Mouse (Mus musculus): ENCODE results near the gene Clasp1. TPM values are rescaled to one million over a fixed set of nuclear protein-coding genes. Genes with fewer than 3 reads are reported as not detected.

The Clasp1 gene
- polyA plus RNA-seq, 1 experiment = 86.3 TPM

DNA sequence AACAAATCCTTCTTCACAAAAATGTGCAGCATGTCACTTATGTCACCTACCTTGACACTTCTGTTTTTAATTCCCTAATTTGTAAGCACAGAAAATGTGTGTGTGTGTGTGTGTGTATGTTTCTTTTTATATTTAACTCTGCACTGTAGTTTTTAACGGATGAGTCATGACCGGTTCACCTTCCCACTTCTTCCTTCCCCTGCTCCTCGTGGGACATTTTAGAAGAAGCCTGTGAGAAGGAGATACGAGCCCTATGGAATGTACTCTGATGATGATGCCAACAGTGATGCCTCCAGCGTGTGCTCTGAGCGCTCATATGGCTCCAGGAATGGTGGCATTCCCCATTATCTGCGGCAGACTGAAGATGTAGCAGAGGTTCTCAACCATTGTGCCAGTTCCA, 154.0 kb downstream of the Clasp1 start:
- H3K27ac ChIP-seq (ENCODE audit: insufficient read depth, low read length) = no peak overlapping the region

DNA sequence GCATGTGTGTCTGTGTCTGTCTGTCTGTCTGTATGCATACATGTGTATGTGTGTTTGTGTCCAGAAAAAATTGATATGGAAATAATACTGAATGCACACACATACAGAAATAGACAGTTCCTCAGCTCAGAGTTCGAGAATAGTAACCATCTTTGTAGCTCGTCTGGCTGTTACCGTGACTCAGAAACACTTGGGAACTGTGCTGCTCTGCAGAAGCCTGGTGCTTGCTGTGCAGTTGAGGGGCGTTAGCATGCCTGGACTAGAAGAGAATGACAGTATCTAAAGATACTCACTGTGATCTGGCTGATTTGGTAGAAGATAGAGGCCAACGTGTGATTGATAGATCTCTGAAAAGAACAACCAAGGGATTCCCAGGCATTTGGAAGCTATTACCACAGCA, 159.9 kb downstream of the Clasp1 start:
- TF ChIP-seq POLR2A (IDR thresholded peaks at IDR 0.05; ENCODE audit: low read depth, low read length) (no peak), CTCF (IDR thresholded peaks at IDR 0.05; ENCODE audit: borderline replicate concordance, insufficient read depth, low read length) (no peak)
- Histone ChIP-seq H3K4me3 (ENCODE audit: insufficient read depth, low read length) (no peak overlapping the region), H3K27ac (ENCODE audit: insufficient read depth, low read length) (no peak overlapping the region), H3K4me1 (ENCODE audit: control insufficient read depth, insufficient read depth, low read length) (no peaks in the 10 kb centered on the region)

More for the DNA sequence above, 154.0 kb downstream of the Clasp1 start:
- Histone ChIP-seq H3K4me3 (ENCODE audit: insufficient read depth, low read length) (no peak overlapping the region), H3K4me1 (ENCODE audit: control insufficient read depth, insufficient read depth, low read length) (no peaks in the 10 kb centered on the region; the same call in 1 of the 2 replicates)
- TF ChIP-seq CTCF (IDR thresholded peaks at IDR 0.05; ENCODE audit: borderline replicate concordance, insufficient read depth, low read length) (no peak), POLR2A (IDR thresholded peaks at IDR 0.05; ENCODE audit: low read depth, low read length) (no peak)

DNA sequence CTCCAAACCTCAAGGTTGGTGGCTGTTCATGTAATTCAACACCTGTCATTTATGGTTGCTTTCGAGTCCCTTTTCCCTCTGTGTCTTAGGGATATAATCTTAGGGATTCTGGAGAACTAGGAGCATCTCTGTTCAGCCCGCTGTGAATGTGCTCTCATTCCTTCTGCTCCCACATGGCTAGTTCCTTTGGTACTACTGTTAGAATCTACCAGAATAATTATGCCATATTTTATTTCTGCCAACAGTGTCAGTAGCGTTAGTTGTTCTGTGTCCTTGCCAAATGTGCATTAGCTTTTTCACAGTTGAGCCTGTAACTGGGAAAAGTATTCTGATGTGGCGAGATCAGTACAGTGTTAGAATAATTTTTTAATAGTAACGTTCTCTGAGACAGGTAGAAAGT, 162.3 kb downstream of the Clasp1 start:
- TF ChIP-seq CTCF (IDR thresholded peaks at IDR 0.05; ENCODE audit: borderline replicate concordance, insufficient read depth, low read length) = no peak
- TF ChIP-seq POLR2A (IDR thresholded peaks at IDR 0.05; ENCODE audit: low read depth, low read length) = no peak

DNA sequence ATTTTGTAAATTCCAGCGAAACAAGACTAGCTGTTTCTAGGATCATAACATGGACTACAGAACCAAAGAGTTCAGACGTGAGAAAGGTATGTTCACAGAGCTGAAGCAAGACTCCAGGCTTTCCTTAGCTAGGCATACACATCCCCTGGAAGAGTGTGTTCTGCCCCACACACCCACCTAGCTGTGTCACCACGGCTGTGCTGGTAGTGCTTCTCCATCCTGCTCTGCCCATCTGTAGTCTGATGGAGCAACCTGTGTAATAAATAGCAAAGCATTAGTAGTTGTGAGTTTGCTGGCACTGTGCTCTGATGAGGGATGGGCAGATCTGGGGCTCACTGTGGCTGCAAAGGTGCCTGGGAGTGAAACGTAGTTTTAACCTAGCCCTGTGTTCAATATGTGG, 163.2 kb downstream of the Clasp1 start:
- H3K4me1 ChIP-seq (ENCODE audit: control insufficient read depth, insufficient read depth, low read length) = no peaks in the 10 kb centered on the region
- H3K4me3 ChIP-seq (ENCODE audit: insufficient read depth, low read length) = no peak overlapping the region
- TF ChIP-seq CTCF (IDR thresholded peaks at IDR 0.05; ENCODE audit: borderline replicate concordance, insufficient read depth, low read length) (no peak), POLR2A (IDR thresholded peaks at IDR 0.05; ENCODE audit: low read depth, low read length) (no peak)
- H3K27ac ChIP-seq (ENCODE audit: insufficient read depth, low read length) = no peak overlapping the region

More for the DNA sequence above, 162.3 kb downstream of the Clasp1 start:
- no peak overlapping the region for H3K4me3 ChIP-seq (ENCODE audit: insufficient read depth, low read length)
- no peaks in the 10 kb centered on the region for H3K4me1 ChIP-seq (ENCODE audit: control insufficient read depth, insufficient read depth, low read length)
- H3K27ac ChIP-seq (ENCODE audit: insufficient read depth, low read length) = no peak overlapping the region

DNA sequence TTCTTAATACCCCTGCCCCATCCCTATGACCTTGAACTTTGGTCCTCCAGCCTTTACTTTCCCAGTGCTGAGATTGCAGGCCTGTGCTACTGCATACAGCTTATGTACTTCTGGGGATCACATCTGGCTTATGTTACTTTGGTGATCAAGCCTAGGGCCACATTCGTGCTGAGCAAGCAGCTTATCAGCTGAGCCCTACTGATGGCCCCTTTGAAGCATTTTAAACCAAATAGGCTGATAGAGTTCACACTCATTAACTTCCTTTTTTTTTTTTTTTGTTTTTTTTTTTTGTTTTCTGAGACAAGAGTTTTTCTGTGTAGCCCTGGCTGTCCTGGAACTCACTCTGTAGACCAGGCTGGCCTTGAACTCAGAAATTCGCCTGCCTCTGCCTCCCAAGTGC, 164.2 kb downstream of the Clasp1 start:
- TF ChIP-seq CTCF (IDR thresholded peaks at IDR 0.05; ENCODE audit: borderline replicate concordance, insufficient read depth, low read length) = no peak
- no peak for TF ChIP-seq POLR2A (IDR thresholded peaks at IDR 0.05; ENCODE audit: low read depth, low read length)
- H3K4me3 ChIP-seq (ENCODE audit: insufficient read depth, low read length) = no peak overlapping the region
- H3K27ac ChIP-seq (ENCODE audit: insufficient read depth, low read length) = no peak overlapping the region
- H3K4me1 ChIP-seq (ENCODE audit: control insufficient read depth, insufficient read depth, low read length) = no peaks in the 10 kb centered on the region

DNA sequence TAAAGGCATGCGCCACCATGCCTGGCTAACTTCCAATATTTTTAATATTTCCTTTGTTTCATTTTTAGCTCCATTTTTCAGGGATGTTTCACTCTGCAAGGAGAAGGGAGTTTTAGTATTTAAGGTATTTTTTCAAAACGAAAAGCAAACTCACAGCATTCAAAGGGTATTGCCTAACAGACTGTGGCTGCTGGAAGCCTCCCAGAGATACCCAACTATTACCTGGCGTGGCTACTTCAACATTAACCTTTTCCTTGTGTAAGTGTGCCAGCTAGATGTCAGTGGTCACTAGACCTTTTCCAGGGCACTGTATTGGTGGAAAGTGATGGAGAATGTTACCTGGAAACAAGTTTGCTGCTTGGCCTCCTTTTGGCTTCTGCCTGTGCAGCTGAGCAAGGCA, 164.6 kb downstream of the Clasp1 start:
- H3K4me1 ChIP-seq (ENCODE audit: control insufficient read depth, insufficient read depth, low read length) = no peaks in the 10 kb centered on the region
- TF ChIP-seq CTCF (IDR thresholded peaks at IDR 0.05; ENCODE audit: borderline replicate concordance, insufficient read depth, low read length) = no peak
- TF ChIP-seq POLR2A (IDR thresholded peaks at IDR 0.05; ENCODE audit: low read depth, low read length) = no peak

DNA sequence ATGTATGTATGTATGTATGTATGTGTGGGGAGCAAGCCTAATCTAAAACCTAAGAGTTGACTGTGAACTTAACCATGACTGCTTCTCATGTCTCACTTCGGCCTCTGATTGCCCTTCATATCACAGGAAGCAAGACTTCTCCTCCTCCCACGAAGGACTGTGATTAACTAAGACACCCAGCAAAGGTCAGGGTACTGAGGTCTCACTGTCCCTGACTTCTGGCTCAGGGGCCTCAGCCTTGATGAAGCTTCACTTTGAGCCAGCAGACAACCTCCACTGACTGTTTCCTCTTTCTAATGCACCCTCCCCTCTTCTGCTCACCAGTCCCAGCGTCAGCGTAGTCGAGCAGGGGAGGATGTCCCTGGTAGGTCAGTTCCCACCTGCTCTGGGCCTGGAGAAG, 166.1 kb downstream of the Clasp1 start:
- no peak for TF ChIP-seq CTCF (IDR thresholded peaks at IDR 0.05; ENCODE audit: borderline replicate concordance, insufficient read depth, low read length)
- no peak for TF ChIP-seq POLR2A (IDR thresholded peaks at IDR 0.05; ENCODE audit: low read depth, low read length)
- Histone ChIP-seq H3K4me3 (ENCODE audit: insufficient read depth, low read length) (no peak overlapping the region), H3K27ac (ENCODE audit: insufficient read depth, low read length) (no peak overlapping the region), H3K4me1 (ENCODE audit: control insufficient read depth, insufficient read depth, low read length) (no peaks in the 10 kb centered on the region)

More for the DNA sequence above, 164.6 kb downstream of the Clasp1 start:
- Histone ChIP-seq H3K4me3 (ENCODE audit: insufficient read depth, low read length) (no peak overlapping the region), H3K27ac (ENCODE audit: insufficient read depth, low read length) (no peak overlapping the region)

DNA sequence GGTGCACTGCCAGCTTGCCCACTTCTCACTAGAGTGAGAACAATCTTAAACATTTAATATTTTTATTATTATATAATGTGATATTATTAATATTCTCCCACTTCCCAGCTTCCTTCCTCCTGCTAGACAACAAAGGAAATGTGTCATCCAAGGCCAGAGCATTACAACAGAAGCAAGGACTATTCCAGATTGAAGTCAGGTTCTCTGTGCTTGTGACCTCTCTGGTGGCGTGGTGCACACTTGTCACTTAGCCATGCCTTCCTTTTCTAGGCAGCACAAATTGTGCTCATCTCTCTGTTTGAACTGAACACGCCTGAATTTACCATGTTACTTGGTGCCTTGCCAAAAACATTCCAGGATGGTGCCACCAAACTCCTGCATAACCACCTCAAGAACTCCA, 170.9 kb downstream of the Clasp1 start:
- Histone ChIP-seq H3K4me3 (ENCODE audit: insufficient read depth, low read length) (no peak overlapping the region), H3K27ac (ENCODE audit: insufficient read depth, low read length) (no peak overlapping the region), H3K4me1 (ENCODE audit: control insufficient read depth, insufficient read depth, low read length) (no peaks in the 10 kb centered on the region)
- TF ChIP-seq POLR2A (IDR thresholded peaks at IDR 0.05; ENCODE audit: low read depth, low read length) (no peak), CTCF (IDR thresholded peaks at IDR 0.05; ENCODE audit: borderline replicate concordance, insufficient read depth, low read length) (no peak)

DNA sequence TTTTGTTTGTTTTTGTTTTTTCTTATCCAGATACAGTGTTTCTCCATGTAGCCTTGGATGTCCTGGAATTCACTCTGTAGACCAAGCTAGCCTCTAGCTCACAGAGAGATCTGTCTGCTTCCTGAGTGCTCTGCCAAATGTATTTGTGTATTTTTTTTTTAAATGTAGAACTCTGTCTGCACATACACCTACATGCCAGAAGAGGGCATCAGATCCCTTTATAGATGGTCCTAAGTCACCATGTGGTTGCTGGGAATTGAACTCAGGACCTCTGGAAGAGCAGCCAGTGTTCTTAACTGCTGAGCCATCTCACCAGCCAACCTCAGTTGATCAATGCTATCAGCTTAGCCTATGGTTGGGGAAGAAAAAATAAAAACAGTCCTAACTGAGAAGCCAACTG, 175.7 kb downstream of the Clasp1 start:
- no peak overlapping the region for H3K27ac ChIP-seq (ENCODE audit: insufficient read depth, low read length)
- TF ChIP-seq CTCF (IDR thresholded peaks at IDR 0.05; ENCODE audit: borderline replicate concordance, insufficient read depth, low read length) = no peak
- no peak for TF ChIP-seq POLR2A (IDR thresholded peaks at IDR 0.05; ENCODE audit: low read depth, low read length)
- H3K4me1 ChIP-seq (ENCODE audit: control insufficient read depth, insufficient read depth, low read length) = no peaks in the 10 kb centered on the region
- H3K4me3 ChIP-seq (ENCODE audit: insufficient read depth, low read length) = no peak overlapping the region

DNA sequence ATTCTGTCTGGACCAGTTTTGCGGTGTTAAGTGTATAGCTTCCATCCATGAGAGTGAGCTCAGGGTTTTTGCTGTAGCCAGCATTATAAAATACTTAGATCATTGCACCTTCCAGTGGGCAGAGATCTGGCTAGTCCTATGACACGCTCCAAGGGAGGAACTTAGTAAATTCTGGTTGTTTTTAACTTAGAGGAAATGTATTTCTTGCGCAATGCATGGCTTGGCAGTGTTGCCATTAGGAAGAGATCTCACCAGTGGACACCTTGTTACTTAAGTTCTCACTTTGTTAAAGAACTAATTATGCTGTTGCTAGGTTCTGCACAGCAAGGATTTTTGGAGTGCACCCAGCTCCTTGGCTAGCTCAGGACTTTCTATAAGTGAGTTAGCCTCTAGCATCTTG, 178.8 kb downstream of the Clasp1 start:
- TF ChIP-seq POLR2A (IDR thresholded peaks at IDR 0.05; ENCODE audit: low read depth, low read length) (no peak), CTCF (IDR thresholded peaks at IDR 0.05; ENCODE audit: borderline replicate concordance, insufficient read depth, low read length) (no peak)
- H3K27ac ChIP-seq (ENCODE audit: insufficient read depth, low read length) = no peak overlapping the region
- no peak overlapping the region for H3K4me3 ChIP-seq (ENCODE audit: insufficient read depth, low read length)
- H3K4me1 ChIP-seq (ENCODE audit: control insufficient read depth, insufficient read depth, low read length) = no peaks in the 10 kb centered on the region

DNA sequence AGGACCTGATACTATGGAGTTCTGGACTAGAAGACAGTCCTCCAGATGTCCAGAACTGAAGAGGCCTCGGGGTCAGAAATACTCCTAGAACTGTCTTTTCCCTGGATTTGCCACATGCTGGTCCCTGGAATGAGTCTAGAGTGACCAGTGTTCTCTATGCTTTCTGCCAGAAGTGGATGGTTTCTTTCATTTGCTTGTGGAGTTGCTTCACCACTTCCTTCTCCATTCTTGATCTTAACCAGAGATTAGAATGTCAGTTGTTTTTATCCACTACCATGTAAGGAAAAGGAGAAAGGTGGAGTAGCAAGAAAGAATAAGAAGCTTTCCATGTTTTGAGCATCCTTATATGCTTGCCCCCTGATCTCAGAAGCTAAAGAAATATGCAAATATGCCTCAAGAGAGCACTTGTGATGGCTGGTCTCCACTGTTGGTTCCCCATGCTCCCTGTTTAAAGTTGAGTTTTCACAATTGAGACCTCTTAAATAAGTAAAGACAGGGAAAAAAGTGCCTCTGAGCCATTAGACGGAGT, 191.4 kb downstream of the Clasp1 start:
- H3K27ac ChIP-seq (ENCODE audit: insufficient read depth, low read length) = no peak overlapping the region
- no peak overlapping the region for H3K4me3 ChIP-seq (ENCODE audit: insufficient read depth, low read length)
- no peaks in the 10 kb centered on the region for H3K4me1 ChIP-seq (ENCODE audit: control insufficient read depth, insufficient read depth, low read length)
- TF ChIP-seq CTCF (IDR thresholded peaks at IDR 0.05; ENCODE audit: borderline replicate concordance, insufficient read depth, low read length) = no peak
- TF ChIP-seq POLR2A (IDR thresholded peaks at IDR 0.05; ENCODE audit: low read depth, low read length) = no peak
